Mouse (Mus musculus): ENCODE data around the gene Gab2.

DNA sequence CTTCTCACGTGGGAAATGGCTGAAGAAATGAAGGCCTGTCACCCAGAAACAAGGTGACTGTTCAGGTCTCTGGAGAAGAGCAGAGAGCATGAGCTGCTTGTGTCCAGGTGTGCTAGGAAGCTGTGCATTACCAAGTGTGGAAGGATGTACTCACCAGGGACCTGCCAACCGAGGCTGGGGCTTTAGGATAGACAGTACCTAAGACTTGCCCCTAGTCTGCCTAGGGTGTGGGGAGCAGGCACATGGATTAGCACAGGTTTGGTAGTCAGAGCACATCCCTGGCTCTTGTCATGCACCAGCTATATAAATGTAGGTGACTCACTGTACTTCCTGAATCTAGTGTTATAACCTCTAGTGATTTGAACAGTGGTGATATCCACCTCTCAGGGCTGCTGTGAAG lies 222.2 kb downstream of the Gab2 start:
- TF ChIP-seq ELF1 (IDR thresholded peaks at IDR 0.05; ENCODE audit: low read depth, low read length) (no peak), POLR2A (IDR thresholded peaks at IDR 0.05; ENCODE audit: low read depth, low read length) (no peak), CHD1 (IDR thresholded peaks at IDR 0.05; ENCODE audit: low read depth, low read length) (no peak), USF1 (IDR thresholded peaks at IDR 0.05; ENCODE audit: low read depth, low read length) (no peak), NELFE (IDR thresholded peaks at IDR 0.05; ENCODE audit: low read depth, low read length) (no peak), SIN3A (IDR thresholded peaks at IDR 0.05; ENCODE audit: low read length) (no peak), SMC3 (IDR thresholded peaks at IDR 0.05; ENCODE audit: low read depth, low read length) (no peak), USF2 (conservative IDR thresholded peaks at IDR 0.05; ENCODE audit: low read depth, low read length) (no peak), CTCF (conservative IDR thresholded peaks at IDR 0.05 in 1 of 2, IDR thresholded peaks at IDR 0.05 in 1 of 2; ENCODE audit: low read depth in 2 of 2, low read length in 2 of 2) (no peak)
